Mouse (Mus musculus): ENCODE measurements around the gene Chchd10. TPM values are rescaled to one million over a fixed set of nuclear protein-coding genes. Genes with fewer than 3 reads are reported as not detected.

Gene Chchd10
- polyA plus RNA-seq, 1 experiment from 2014 or later = 9.5 TPM

GRCm38 (mm10) chr10:75898846-75899245, 34.1 kb upstream of the Chchd10 start:
- Histone ChIP-seq H3K36me3 (peaks cover 88% of the 10 kb centered on the region), H3K4me1 (peaks cover 5% of the 10 kb centered on the region; the same call in 1 of the 2 replicates), H3K9me3 (no peaks in the 10 kb centered on the region), H3K27me3 (no peaks in the 10 kb centered on the region), H3K27ac (0 out of 2 replicates have a peak overlapping the region, but pooled peaks have one; percentile 28), H3K4me3 (no peak overlapping the region), H3K4me2 (no peak overlapping the region), H3K9ac (no peak overlapping the region)
- WGBS = 78% methylated on average over 3 of the region's 3 CpGs
- ATAC-seq (ENCODE audit: insufficient number of reproducible peaks, insufficient read depth, low FRiP score, low TSS enrichment, low read depth) = no peak

GRCm38 (mm10) chr10:75904391-75904790, 28.5 kb upstream of the Chchd10 start:
- H3K27me3 ChIP-seq = no peaks in the 10 kb centered on the region
- no peak for ATAC-seq (ENCODE audit: insufficient number of reproducible peaks, insufficient read depth, low FRiP score, low TSS enrichment, low read depth)
- no peak overlapping the region for H3K9ac ChIP-seq
- H3K4me1 ChIP-seq = peaks cover under 1% of the 10 kb centered on the region; the same call in 1 of the 2 replicates
- H3K4me3 ChIP-seq = no peak overlapping the region
- no peak overlapping the region for H3K27ac ChIP-seq
- WGBS = 90% methylated on average over 5 of the region's 5 CpGs
- H3K4me2 ChIP-seq = no peak overlapping the region
- H3K9me3 ChIP-seq = no peaks in the 10 kb centered on the region
- H3K36me3 ChIP-seq = peaks cover 87% of the 10 kb centered on the region

GRCm38 (mm10) chr10:75906882-75907281, 26.0 kb upstream of the Chchd10 start:
- no peaks in the 10 kb centered on the region for H3K27me3 ChIP-seq
- no peaks in the 10 kb centered on the region for H3K4me1 ChIP-seq
- WGBS = 86% methylated on average over 4 of the region's 4 CpGs
- H3K4me2 ChIP-seq = no peak overlapping the region
- no peak overlapping the region for H3K4me3 ChIP-seq
- no peak overlapping the region for H3K9ac ChIP-seq
- H3K36me3 ChIP-seq = peaks cover 92% of the 10 kb centered on the region
- ATAC-seq (ENCODE audit: insufficient number of reproducible peaks, insufficient read depth, low FRiP score, low TSS enrichment, low read depth) = no peak
- no peaks in the 10 kb centered on the region for H3K9me3 ChIP-seq
- H3K27ac ChIP-seq = no peak overlapping the region

- no peaks in the 10 kb centered on the region for H3K27me3 ChIP-seq
- no peak overlapping the region for H3K4me2 ChIP-seq
- peaks cover 86% of the 10 kb centered on the region for H3K36me3 ChIP-seq
- H3K4me3 ChIP-seq = no peak overlapping the region
- H3K4me1 ChIP-seq = peaks cover 19% of the 10 kb centered on the region
- 67% methylated on average over 2 of the region's 2 CpGs for WGBS
- no peak for ATAC-seq (ENCODE audit: insufficient number of reproducible peaks, insufficient read depth, low FRiP score, low TSS enrichment, low read depth)
- no peaks in the 10 kb centered on the region for H3K9me3 ChIP-seq
- no peak overlapping the region for H3K27ac ChIP-seq
- H3K9ac ChIP-seq = no peak overlapping the region
Measured at GRCm38 (mm10) chr10:75910698-75911097, 22.2 kb upstream of the Chchd10 start.

- no peak overlapping the region for H3K4me2 ChIP-seq
- peak overlapping the region; percentile 48; the same call in 1 of the 2 replicates for H3K27ac ChIP-seq
- peaks cover 75% of the 10 kb centered on the region for H3K36me3 ChIP-seq
- no peak for ATAC-seq (ENCODE audit: insufficient number of reproducible peaks, insufficient read depth, low FRiP score, low TSS enrichment, low read depth)
- no peak overlapping the region for H3K4me3 ChIP-seq
- peaks cover 41% of the 10 kb centered on the region for H3K4me1 ChIP-seq
- WGBS = 41% methylated on average over 6 of the region's 6 CpGs
- 0 out of 2 replicates have a peak overlapping the region, but pooled peaks have one; percentile 36 for H3K9ac ChIP-seq
- no peaks in the 10 kb centered on the region for H3K9me3 ChIP-seq
- no peaks in the 10 kb centered on the region for H3K27me3 ChIP-seq
Measured at GRCm38 (mm10) chr10:75913013-75913589, 19.8 kb upstream of the Chchd10 start.

GRCm38 (mm10) chr10:75915557-75915956, 17.4 kb upstream of the Chchd10 start:
- Histone ChIP-seq H3K27me3 (no peaks in the 10 kb centered on the region), H3K4me3 (no peak overlapping the region), H3K9ac (no peak overlapping the region), H3K4me1 (peaks cover 64% of the 10 kb centered on the region), H3K4me2 (no peak overlapping the region), H3K27ac (no peak overlapping the region), H3K9me3 (no peaks in the 10 kb centered on the region), H3K36me3 (peaks cover 61% of the 10 kb centered on the region)
- ATAC-seq (ENCODE audit: insufficient number of reproducible peaks, insufficient read depth, low FRiP score, low TSS enrichment, low read depth) = no peak
- 76% methylated on average over 7 of the region's 7 CpGs for WGBS

GRCm38 (mm10) chr10:75916840-75917239, 16.1 kb upstream of the Chchd10 start:
- Histone ChIP-seq H3K27me3 (no peaks in the 10 kb centered on the region), H3K36me3 (peaks cover 49% of the 10 kb centered on the region), H3K9ac (no peak overlapping the region), H3K9me3 (no peaks in the 10 kb centered on the region), H3K4me1 (peaks cover 66% of the 10 kb centered on the region), H3K27ac (peak overlapping the region; percentile 3; the same call in 1 of the 2 replicates), H3K4me2 (no peak overlapping the region), H3K4me3 (no peak overlapping the region)
- ATAC-seq (ENCODE audit: insufficient number of reproducible peaks, insufficient read depth, low FRiP score, low TSS enrichment, low read depth) = no peak
- 44% methylated on average over 8 of the region's 8 CpGs for WGBS

GRCm38 (mm10) chr10:75919026-75919425, 13.9 kb upstream of the Chchd10 start:
- no peak overlapping the region for H3K27ac ChIP-seq
- WGBS = 83% methylated on average over 5 of the region's 5 CpGs
- H3K9ac ChIP-seq = no peak overlapping the region
- 0 out of 2 replicates have a peak overlapping the region, but pooled peaks have one; percentile 3 for H3K4me3 ChIP-seq
- H3K27me3 ChIP-seq = no peaks in the 10 kb centered on the region
- H3K4me2 ChIP-seq = no peak overlapping the region
- H3K4me1 ChIP-seq = peaks cover 70% of the 10 kb centered on the region
- peaks cover 44% of the 10 kb centered on the region for H3K36me3 ChIP-seq
- H3K9me3 ChIP-seq = no peaks in the 10 kb centered on the region
- ATAC-seq (ENCODE audit: insufficient number of reproducible peaks, insufficient read depth, low FRiP score, low TSS enrichment, low read depth) = no peak

- peak within 1 kb of the TSS; percentile 97 for H3K9ac ChIP-seq
- ATAC-seq (ENCODE audit: insufficient number of reproducible peaks, insufficient read depth, low FRiP score, low TSS enrichment, low read depth) = peak; percentile 79
- H3K9me3 ChIP-seq = no peaks in the 10 kb centered on the region
- peaks cover 57% of the 10 kb centered on the region for H3K4me1 ChIP-seq
- peak within 1 kb of the TSS; percentile 97 for H3K27ac ChIP-seq
- WGBS = under 1% methylated on average over 76 of the region's 76 CpGs
- no peaks in the 10 kb centered on the region for H3K27me3 ChIP-seq
- peaks cover 45% of the 10 kb centered on the region for H3K36me3 ChIP-seq
- H3K4me2 ChIP-seq = peak within 1 kb of the TSS; percentile 76
- peak within 1 kb of the TSS; percentile 81 for H3K4me3 ChIP-seq
Measured at GRCm38 (mm10) chr10:75921026-75921725, 11.8 kb upstream of the Chchd10 start, which contains the start of gene Smarcb1. Smarcb1 (minus strand) TSS chr10:75921617.

GRCm38 (mm10) chr10:75921726-75922560, 11.0 kb upstream of the Chchd10 start:
- 0 out of 2 replicates have a peak, but pooled peaks have one; percentile 33 for ATAC-seq (ENCODE audit: insufficient number of reproducible peaks, insufficient read depth, low FRiP score, low TSS enrichment, low read depth)
- Histone ChIP-seq H3K36me3 (peaks cover 45% of the 10 kb centered on the region), H3K4me3 (peak overlapping the region; percentile 81), H3K4me2 (peak overlapping the region; percentile 76), H3K9me3 (no peaks in the 10 kb centered on the region), H3K27ac (peak overlapping the region; percentile 97), H3K27me3 (no peaks in the 10 kb centered on the region), H3K9ac (peak overlapping the region; percentile 97), H3K4me1 (peaks cover 49% of the 10 kb centered on the region)
- 3% methylated on average over 22 of the region's 22 CpGs for WGBS

- no peak overlapping the region for H3K4me3 ChIP-seq
- 60% methylated on average over 2 of the region's 2 CpGs for WGBS
- peaks cover 58% of the 10 kb centered on the region for H3K36me3 ChIP-seq
Measured at GRCm38 (mm10) chr10:75924324-75924723, 8.6 kb upstream of the Chchd10 start.

More at GRCm38 (mm10) chr10:75924324-75924723, 8.6 kb upstream of the Chchd10 start:
- no peaks in the 10 kb centered on the region for H3K27me3 ChIP-seq
- H3K4me2 ChIP-seq = no peak overlapping the region
- H3K4me1 ChIP-seq = peaks cover 28% of the 10 kb centered on the region
- no peak overlapping the region for H3K9ac ChIP-seq
- H3K27ac ChIP-seq = no peak overlapping the region
- H3K9me3 ChIP-seq = no peaks in the 10 kb centered on the region
- ATAC-seq (ENCODE audit: insufficient number of reproducible peaks, insufficient read depth, low FRiP score, low TSS enrichment, low read depth) = no peak

Data from embryonic facial prominence, embryonic 13.5 days (tissue).